Mouse (Mus musculus): ENCODE results near the gene Olfr323.

- TF ChIP-seq CTCF (IDR thresholded peaks at IDR 0.05; ENCODE audit: borderline replicate concordance, control insufficient read depth, extremely low read depth, insufficient read depth, low read length, poor library complexity) (no peak), POLR2A (IDR thresholded peaks at IDR 0.05; ENCODE audit: control insufficient read depth, extremely low read depth, insufficient read depth, low read length, poor library complexity) (no peak)
Measured at GRCm38 (mm10) chr11:58655151-58655550, 24.9 kb upstream of the Olfr323 start.

All from thymus, adult 2 months (tissue).